Mouse (Mus musculus) kidney, adult 2 months (tissue): ENCODE measurements at regions not wholly inside any gene's neighbourhood (a gene's known extent, or its start where the extent isn't known, plus 50 kb on each side); places are given as distances from the start of the nearest gene placed in this dataset.

Experiments
- DNase-seq: peaks from one replicate; pipeline ENCODE4 v3.0.0; 2021
- H3K27ac ChIP-seq: fragments of 200-500 bp; 2 replicates; pipeline ENCODE4 v1.5.1; 2012; ENCODE audit warnings: low read depth, low read length, control low read depth, inconsistent platforms; ENCODE audit not compliant: insufficient read depth
- H3K27me3 ChIP-seq: fragments of 200-500 bp; replicated peaks from 2 replicates; pipeline ENCODE4 v1.6.1; 2012; ENCODE audit warnings: mild to moderate bottlenecking, moderate library complexity, low read length, inconsistent platforms; ENCODE audit not compliant: control insufficient read depth, insufficient read depth
- H3K36me3 ChIP-seq: fragments of 200-500 bp; 2 replicates; pipeline ENCODE4 v1.6.1; 2012; ENCODE audit warnings: mild to moderate bottlenecking, moderate library complexity, low read length, inconsistent platforms; ENCODE audit not compliant: control insufficient read depth, insufficient read depth
- H3K4me1 ChIP-seq: fragments of 200-500 bp; 2 replicates; pipeline ENCODE4 v1.6.1; 2011; ENCODE audit warnings: low read length; ENCODE audit not compliant: control insufficient read depth, insufficient read depth
- H3K4me3 ChIP-seq: fragments of 200-500 bp; 2 replicates; pipeline ENCODE4 v1.5.1; 2011; ENCODE audit warnings: mild to moderate bottlenecking, low read depth, low read length, control low read depth; ENCODE audit not compliant: insufficient read depth
- CTCF ChIP-seq: fragments of 200-500 bp; conservative IDR thresholded peaks from 2 replicates; pipeline ENCODE4 v1.5.1; 2011; ENCODE audit warnings: low read depth, mild to moderate bottlenecking, control low read depth, low read length, moderate library complexity, mixed read lengths; ENCODE audit not compliant: insufficient read depth, insufficient read length
- POLR2A ChIP-seq: fragments of 200-500 bp; IDR thresholded peaks from one replicate; pipeline ENCODE4 v1.6.1; 2011; ENCODE audit warnings: low read depth, low read length, control low read depth
- WGBS: fragments of 180-500 bp; shearing (Covaris S2); methylation state at CpG from one replicate; pipeline ENCODE4 v1.1.7; 2018; 5-methylcytosine and 5-hydroxymethylcytosine counted together

DNA sequence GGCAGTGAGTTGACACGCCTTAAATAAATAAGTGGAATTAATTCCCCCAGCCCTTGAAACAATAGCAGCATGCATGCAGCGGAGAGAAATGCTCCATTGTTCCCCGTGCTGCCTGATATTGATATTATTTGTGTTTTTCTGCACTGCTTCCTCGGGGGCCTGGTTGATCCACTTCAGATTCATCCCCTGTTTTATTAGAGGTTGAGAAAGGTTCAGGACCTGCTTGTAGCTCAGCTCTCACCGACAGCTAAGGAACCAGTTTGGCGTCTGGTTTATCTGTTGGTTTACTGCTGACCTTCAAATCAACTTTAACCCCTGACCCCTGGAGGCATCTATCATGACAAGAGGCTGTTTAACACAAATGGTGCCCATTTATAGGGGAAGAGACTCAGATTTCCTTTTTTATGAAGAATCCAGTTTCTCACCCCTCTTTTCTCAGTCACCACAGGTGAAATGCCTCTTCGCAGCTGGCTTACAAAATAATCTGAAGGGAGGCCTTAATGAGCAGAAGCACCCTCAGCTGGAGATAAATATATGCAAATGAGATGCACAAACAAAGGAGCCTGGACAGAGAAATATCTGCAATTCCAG, 270.8 kb downstream of the Meis1 start:
- DNase-seq = no peak
- TF ChIP-seq CTCF = no peak
- no peak for TF ChIP-seq POLR2A
- H3K27ac ChIP-seq = no peak overlapping the region

DNA sequence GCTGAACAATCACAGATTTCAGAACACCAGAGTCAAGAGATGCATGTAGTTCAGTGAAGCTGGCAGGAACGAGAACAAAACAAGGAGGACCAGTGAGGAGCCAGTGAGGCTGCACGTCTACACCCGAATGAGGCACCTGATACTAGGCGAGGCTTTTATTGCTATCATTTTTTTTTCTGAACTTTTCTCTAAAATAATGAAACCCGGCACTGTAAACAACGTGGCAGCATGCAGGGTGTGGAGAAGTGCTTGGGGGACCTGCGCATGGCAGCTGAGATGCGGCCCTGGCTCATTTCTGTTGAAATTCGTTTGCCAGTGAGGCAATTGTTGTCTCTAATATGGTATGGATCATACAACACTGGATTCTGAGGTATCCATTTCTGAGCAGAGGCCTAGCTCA, 271.4 kb downstream of the Meis1 start:
- Histone ChIP-seq H3K36me3 (no peaks in the 10 kb centered on the region), H3K27ac (no peak overlapping the region), H3K4me3 (no peak overlapping the region), H3K27me3 (no peaks in the 10 kb centered on the region), H3K4me1 (no peaks in the 10 kb centered on the region)
- WGBS = 55% methylated on average over 9 of the region's 9 CpGs
- TF ChIP-seq POLR2A (no peak), CTCF (no peak)
- DNase-seq = no peak

More for the DNA sequence above, 270.8 kb downstream of the Meis1 start:
- H3K27me3 ChIP-seq = no peaks in the 10 kb centered on the region
- no peaks in the 10 kb centered on the region for H3K4me1 ChIP-seq
- H3K4me3 ChIP-seq = no peak overlapping the region
- no peaks in the 10 kb centered on the region for H3K36me3 ChIP-seq
- WGBS = 34% methylated on average over 7 of the region's 7 CpGs

DNA sequence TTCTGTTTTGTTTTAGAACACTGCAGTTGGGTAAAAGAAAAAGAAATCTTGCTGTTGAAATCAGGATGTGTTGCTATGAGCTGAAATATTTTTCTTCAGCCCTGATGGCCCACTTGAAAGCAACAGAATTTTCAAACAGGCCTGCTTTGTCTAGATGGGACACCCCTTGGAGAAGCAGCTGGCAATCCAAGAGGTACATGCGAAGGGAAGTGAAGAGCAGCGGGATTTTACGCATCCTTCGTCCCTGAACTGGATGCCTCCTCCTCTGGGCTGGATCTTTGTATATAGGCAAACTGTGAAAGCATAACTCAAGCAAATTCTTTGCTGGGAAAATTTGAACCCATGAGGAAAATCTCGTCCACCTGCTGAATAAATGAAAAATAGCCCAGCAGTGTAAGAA, 272.3 kb downstream of the Meis1 start:
- no peak for DNase-seq
- H3K4me1 ChIP-seq = no peaks in the 10 kb centered on the region
- 72% methylated on average over 5 of the region's 5 CpGs for WGBS

DNA sequence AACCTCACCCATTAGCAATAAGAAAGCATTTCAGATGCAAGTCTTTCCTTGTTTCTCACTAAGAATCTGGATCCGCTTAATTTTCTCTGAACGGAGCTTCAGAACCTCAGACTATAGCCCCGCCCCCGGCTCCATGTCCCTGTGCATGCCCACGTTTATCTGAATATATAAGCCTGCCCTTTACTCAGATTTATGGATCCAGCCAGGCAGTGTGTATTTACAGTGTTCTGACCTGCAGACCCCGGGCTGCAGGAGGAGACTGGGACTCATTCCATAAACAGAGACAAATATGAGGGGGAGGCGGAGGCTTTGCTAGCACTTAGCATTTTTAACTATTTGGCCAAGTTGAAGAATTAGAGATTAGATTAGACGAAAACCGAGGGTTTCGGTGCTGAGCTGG, 272.9 kb downstream of the Meis1 start:
- TF ChIP-seq CTCF (no peak), POLR2A (no peak)
- Histone ChIP-seq H3K4me3 (no peak overlapping the region), H3K27me3 (no peaks in the 10 kb centered on the region), H3K27ac (no peak overlapping the region), H3K4me1 (no peaks in the 10 kb centered on the region), H3K36me3 (no peaks in the 10 kb centered on the region)
- WGBS = 18% methylated on average over 10 of the region's 10 CpGs
- peak; percentile 42 for DNase-seq

More for the DNA sequence above, 272.3 kb downstream of the Meis1 start:
- H3K36me3 ChIP-seq = no peaks in the 10 kb centered on the region
- H3K4me3 ChIP-seq = no peak overlapping the region
- TF ChIP-seq CTCF (no peak), POLR2A (no peak)
- H3K27ac ChIP-seq = no peak overlapping the region
- no peaks in the 10 kb centered on the region for H3K27me3 ChIP-seq

DNA sequence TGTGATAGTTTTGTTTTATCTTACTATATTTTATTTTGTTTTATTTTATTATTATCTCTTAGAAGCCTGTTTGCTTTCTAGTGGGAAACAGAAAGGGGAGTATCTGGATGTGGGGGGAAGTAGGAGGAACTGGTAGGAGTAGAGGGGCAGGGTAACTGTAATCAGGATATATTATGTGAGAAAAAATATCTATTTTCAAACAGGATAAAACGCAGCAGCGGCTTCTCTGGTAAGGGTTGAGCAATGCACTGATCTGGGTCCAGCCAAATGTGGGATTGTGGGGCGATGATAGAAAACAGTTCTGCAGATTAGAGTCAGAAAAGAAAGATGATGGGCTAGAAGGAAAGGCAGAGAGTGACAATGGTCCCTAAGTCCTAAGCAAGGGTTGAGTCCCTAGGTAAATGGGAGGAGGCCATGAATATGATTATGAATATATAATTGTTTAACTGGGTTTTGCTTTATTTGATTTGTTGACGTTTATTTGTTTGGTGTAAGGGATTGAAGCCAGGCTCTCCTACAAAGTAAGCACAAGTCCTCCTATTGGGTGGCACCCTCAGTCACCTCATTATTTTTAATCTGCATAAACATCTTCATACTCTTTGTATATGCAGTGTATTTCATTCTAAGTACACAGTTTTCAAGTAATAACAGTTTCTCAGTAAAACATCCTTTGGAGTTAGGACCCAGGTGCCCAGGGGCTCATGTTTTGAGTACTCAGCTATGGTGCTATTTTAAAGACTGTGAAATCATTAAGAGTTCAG, 283.7 kb downstream of the Meis1 start:
- no peaks in the 10 kb centered on the region for H3K36me3 ChIP-seq
- DNase-seq = no peak
- TF ChIP-seq CTCF = no peak
- no peak for TF ChIP-seq POLR2A
- no peak overlapping the region for H3K27ac ChIP-seq
- H3K27me3 ChIP-seq = no peaks in the 10 kb centered on the region
- WGBS = 85% methylated on average over 4 of the region's 4 CpGs
- H3K4me3 ChIP-seq = no peak overlapping the region
- no peaks in the 10 kb centered on the region for H3K4me1 ChIP-seq

DNA sequence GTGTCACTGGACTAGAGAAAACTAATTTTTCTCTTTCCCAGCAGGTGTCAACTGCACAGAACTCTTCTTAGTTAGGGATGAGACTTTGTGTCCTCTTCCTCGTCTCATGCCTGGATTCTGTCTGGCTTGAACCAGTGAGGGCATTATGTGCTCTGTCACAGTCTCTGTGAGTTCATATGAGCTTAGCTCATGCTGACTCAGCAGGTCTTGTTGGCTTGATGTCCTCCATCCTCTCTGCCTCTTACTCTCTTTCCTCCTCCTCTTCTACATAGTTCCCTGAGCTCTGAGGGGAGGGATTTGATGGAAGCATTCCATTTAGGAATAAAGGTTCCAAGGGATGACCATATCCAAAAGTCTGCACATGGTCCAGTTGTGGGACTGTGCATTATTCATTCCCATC, 284.7 kb downstream of the Meis1 start:
- WGBS = 90% methylated on average over 1 of the region's 1 CpGs
- Histone ChIP-seq H3K36me3 (no peaks in the 10 kb centered on the region), H3K27ac (no peak overlapping the region), H3K4me3 (no peak overlapping the region), H3K4me1 (no peaks in the 10 kb centered on the region), H3K27me3 (no peaks in the 10 kb centered on the region)
- no peak for DNase-seq
- TF ChIP-seq POLR2A = no peak
- TF ChIP-seq CTCF = no peak

DNA sequence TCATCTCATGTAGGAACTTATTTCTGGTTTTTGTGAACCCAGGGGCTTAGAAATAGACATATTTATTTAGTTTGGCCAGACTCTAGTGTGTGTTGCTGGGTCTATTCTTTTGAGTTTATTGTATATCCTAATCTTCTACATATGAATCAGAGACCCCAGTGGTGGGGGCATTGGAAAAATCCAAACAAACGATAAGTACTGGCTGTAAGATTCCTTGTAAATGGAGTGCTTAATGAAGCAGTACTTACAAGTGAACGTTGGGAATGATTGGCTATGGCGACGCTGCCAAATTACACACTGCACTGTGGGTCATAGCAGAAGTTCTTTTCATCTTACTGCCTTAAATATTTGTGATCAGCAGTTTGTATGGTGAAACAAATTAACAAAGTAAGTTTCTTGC, 289.0 kb downstream of the Meis1 start:
- H3K27ac ChIP-seq = no peak overlapping the region
- no peaks in the 10 kb centered on the region for H3K4me1 ChIP-seq
- H3K36me3 ChIP-seq = no peaks in the 10 kb centered on the region
- no peak overlapping the region for H3K4me3 ChIP-seq
- H3K27me3 ChIP-seq = no peaks in the 10 kb centered on the region
- TF ChIP-seq CTCF = no peak
- TF ChIP-seq POLR2A = no peak
- DNase-seq = no peak
- WGBS = 65% methylated on average over 4 of the region's 4 CpGs
